Mouse (Mus musculus) cerebellum, adult 9-11 months (tissue): Measurements from ENCODE around the gene Slc29a1.

Experiments used
- DNase-seq: peaks from one replicate; pipeline ENCODE4 v3.0.0; 2022

The Slc29a1 gene

GRCm38 (mm10) chr17:45567162-45567601 is 32.2 kb downstream of the Slc29a1 start:
- DNase-seq = no peak

- DNase-seq = peak; percentile 52
Measured at GRCm38 (mm10) chr17:45566360-45567161, 32.8 kb downstream of the Slc29a1 start.

- DNase-seq = no peak
Measured at GRCm38 (mm10) chr17:45566031-45566359, 33.4 kb downstream of the Slc29a1 start.

GRCm38 (mm10) chr17:45565103-45565502 is 34.3 kb downstream of the Slc29a1 start:
- DNase-seq = no peak

- peak; percentile 77 for DNase-seq
Measured at GRCm38 (mm10) chr17:45564531-45565084, 34.8 kb downstream of the Slc29a1 start.

- peak; percentile 95 for DNase-seq
Measured at GRCm38 (mm10) chr17:45563655-45564530, 35.5 kb downstream of the Slc29a1 start, which contains the start of gene Slc35b2. Slc35b2 (plus strand) TSS chr17:45563874.

GRCm38 (mm10) chr17:45563216-45563615 is 36.2 kb downstream of the Slc29a1 start:
- DNase-seq = peak; percentile 65

GRCm38 (mm10) chr17:45559732-45560525 is 39.5 kb downstream of the Slc29a1 start:
- DNase-seq = peak; percentile 85

GRCm38 (mm10) chr17:45557998-45558862 is 41.2 kb downstream of the Slc29a1 start:
- DNase-seq = peak; percentile 58

GRCm38 (mm10) chr17:45557246-45557824 is 42.1 kb downstream of the Slc29a1 start:
- peak; percentile 47 for DNase-seq

- DNase-seq = no peak
Measured at GRCm38 (mm10) chr17:45556514-45557245, 42.7 kb downstream of the Slc29a1 start.

- DNase-seq = peak; percentile 57
Measured at GRCm38 (mm10) chr17:45556107-45556489, 43.3 kb downstream of the Slc29a1 start.

GRCm38 (mm10) chr17:45555452-45556106 is 43.8 kb downstream of the Slc29a1 start, which contains the start of gene Nfkbie:
Nfkbie (plus strand) TSS chr17:45555703.
- DNase-seq = peak; percentile 93

GRCm38 (mm10) chr17:45554420-45554819 is 45.0 kb downstream of the Slc29a1 start:
- DNase-seq = peak; percentile 46

- DNase-seq = peak; percentile 50
Measured at GRCm38 (mm10) chr17:45553065-45553464, 46.3 kb downstream of the Slc29a1 start.

- peak; percentile 87 for DNase-seq
Measured at GRCm38 (mm10) chr17:45551816-45552451, 47.5 kb downstream of the Slc29a1 start.

GRCm38 (mm10) chr17:45551249-45551796 is 48.1 kb downstream of the Slc29a1 start:
- peak; percentile 52 for DNase-seq

GRCm38 (mm10) chr17:45550253-45550652 is 49.2 kb downstream of the Slc29a1 start:
- peak; percentile 65 for DNase-seq
